Mouse (Mus musculus) C2C12 (cell line): ENCODE measurements around the gene Tada1. TPM values are rescaled to one million over a fixed set of nuclear protein-coding genes. Genes with fewer than 3 reads are reported as not detected.

Experiments
- H3K27me3 ChIP-seq: one replicate; pipeline ENCODE4 v1.6.1; 2011; ENCODE audit not compliant: control insufficient read depth, insufficient read depth, insufficient read length
- H3K36me3 ChIP-seq: one replicate; pipeline ENCODE4 v1.6.1; 2011; ENCODE audit not compliant: control insufficient read depth, insufficient read depth
- H3K4me3 ChIP-seq: one replicate; pipeline ENCODE4 v1.5.1; 2011; ENCODE audit warnings: mild to moderate bottlenecking, control low read depth; ENCODE audit not compliant: poor library complexity, insufficient read depth, severe bottlenecking
- H3K79me2 ChIP-seq: one replicate; pipeline ENCODE4 v1.6.1; 2011; ENCODE audit not compliant: control insufficient read depth, insufficient read depth
- H3K79me3 ChIP-seq: one replicate; pipeline ENCODE4 v1.6.1; 2011; ENCODE audit warnings: low read depth, control low read depth
- H3ac ChIP-seq: one replicate; pipeline ENCODE3; 2011; ENCODE audit warnings: low read depth; ENCODE audit not compliant: control insufficient read depth, insufficient read length
- CEBPB ChIP-seq: IDR thresholded peaks from one replicate; pipeline ENCODE4 v1.6.1; 2011; ENCODE audit warnings: low read depth, mild to moderate bottlenecking, control low read depth, moderate library complexity
- CTCF ChIP-seq: IDR thresholded peaks from one replicate; pipeline ENCODE4 v1.5.1; 2011; ENCODE audit not compliant: control insufficient read depth, insufficient read depth, insufficient read length
- FOSL1 ChIP-seq: IDR thresholded peaks from one replicate; pipeline ENCODE4 v1.8.0; 2011; ENCODE audit warnings: mild to moderate bottlenecking, low read length; ENCODE audit not compliant: poor library complexity, insufficient read depth, severe bottlenecking
- MAX ChIP-seq: IDR thresholded peaks from one replicate; pipeline ENCODE4 v1.6.1; 2011; ENCODE audit warnings: mild to moderate bottlenecking, control low read depth
- MYOD1 ChIP-seq: IDR thresholded peaks from one replicate; pipeline ENCODE4 v1.6.1; 2011; ENCODE audit warnings: low read depth; ENCODE audit not compliant: control insufficient read depth, insufficient read length
- MYOG ChIP-seq: IDR thresholded peaks from one replicate; pipeline ENCODE4 v1.6.1; 2011; ENCODE audit not compliant: control insufficient read depth, insufficient read length; ENCODE audit errors: extremely low read depth
- USF1 ChIP-seq: IDR thresholded peaks from one replicate; pipeline ENCODE4 v1.6.1; 2011; ENCODE audit warnings: low read depth, mild to moderate bottlenecking, control low read depth, moderate library complexity
- long read RNA-seq, 2 experiments: library from polyadenylated mRNA; unstranded; transcript quantifications; one replicate each; pipeline ENCODE4 v2.0.0; 2019 to 2020
- polyA plus RNA-seq: library from polyadenylated mRNA; unstranded; fragments of >200 nt; fragmentation: generic; extraction: Trizol; gene quantifications from one replicate; pipeline ENCODE4 v1.2.1, GENCODE M21; 2012; ENCODE audit warnings: missing spikeins

The Tada1 gene
- 18.5 TPM for polyA plus RNA-seq
- long read RNA-seq, experiment 1, transcript Tada1-201 (8 exons, 2,215 nt) = major isoform, 35 of 41 reads
- long read RNA-seq, experiment 1, partial matches to known transcripts = 3 of 41 reads
- long read RNA-seq, experiment 1, other reads (novel, unspliced or antisense) = 3 of 41 reads
- long read RNA-seq, experiment 2, transcript Tada1-201 (8 exons, 2,215 nt) = major isoform, 278 of 291 reads
- long read RNA-seq, experiment 2, partial matches to known transcripts = 4 of 291 reads
- long read RNA-seq, experiment 2, other reads (novel, unspliced or antisense) = 9 of 291 reads

- Histone ChIP-seq H3K79me2 (peaks cover 40% of the 10 kb centered on the region), H3K4me3 (peak within 1 kb of the TSS; percentile 75), H3ac (peak within 1 kb of the TSS; percentile 87), H3K27me3 (no peaks in the 10 kb centered on the region), H3K36me3 (peaks cover 11% of the 10 kb centered on the region), H3K79me3 (peaks cover 26% of the 10 kb centered on the region)
- no peak for TF ChIP-seq CTCF
- no peak for TF ChIP-seq MYOG
- TF ChIP-seq USF1 = peak; percentile 88
- TF ChIP-seq CEBPB = no peak
- no peak for TF ChIP-seq FOSL1
- peak; percentile 80 for TF ChIP-seq MAX
- no peak for TF ChIP-seq MYOD1
Measured at GRCm38 (mm10) chr1:166379013-166379629, at the start of gene Tada1. TSS of gene Tada1 (plus strand) at chr1:166379097.

GRCm38 (mm10) chr1:166330752-166331151 lies 48.1 kb upstream of the Tada1 start:
- Histone ChIP-seq H3K79me2 (no peaks in the 10 kb centered on the region), H3K36me3 (no peaks in the 10 kb centered on the region), H3ac (no peak overlapping the region), H3K4me3 (no peak overlapping the region), H3K79me3 (no peaks in the 10 kb centered on the region), H3K27me3 (no peaks in the 10 kb centered on the region)
- no peak for TF ChIP-seq MYOD1
- TF ChIP-seq MYOG = no peak
- TF ChIP-seq MAX = no peak
- no peak for TF ChIP-seq FOSL1
- no peak for TF ChIP-seq CTCF
- TF ChIP-seq USF1 = no peak
- TF ChIP-seq CEBPB = no peak

GRCm38 (mm10) chr1:166339110-166339509 lies 39.8 kb upstream of the Tada1 start:
- TF ChIP-seq CTCF = no peak
- TF ChIP-seq MYOD1 = no peak
- peak; percentile 43 for TF ChIP-seq CEBPB

GRCm38 (mm10) chr1:166342060-166342459 lies 36.8 kb upstream of the Tada1 start:
- Histone ChIP-seq H3K79me2 (no peaks in the 10 kb centered on the region), H3K27me3 (no peaks in the 10 kb centered on the region), H3K36me3 (no peaks in the 10 kb centered on the region), H3K4me3 (no peak overlapping the region), H3K79me3 (no peaks in the 10 kb centered on the region), H3ac (no peak overlapping the region)
- TF ChIP-seq FOSL1 (no peak), MYOD1 (peak; percentile 60)

More at GRCm38 (mm10) chr1:166339110-166339509, 39.8 kb upstream of the Tada1 start:
- Histone ChIP-seq H3ac (no peak overlapping the region), H3K36me3 (no peaks in the 10 kb centered on the region), H3K4me3 (no peak overlapping the region), H3K79me2 (no peaks in the 10 kb centered on the region), H3K79me3 (no peaks in the 10 kb centered on the region), H3K27me3 (no peaks in the 10 kb centered on the region)

- H3K79me2 ChIP-seq = no peaks in the 10 kb centered on the region
- H3K36me3 ChIP-seq = no peaks in the 10 kb centered on the region
- no peaks in the 10 kb centered on the region for H3K27me3 ChIP-seq
Measured at GRCm38 (mm10) chr1:166342539-166342938, 36.4 kb upstream of the Tada1 start.

GRCm38 (mm10) chr1:166343586-166343985 lies 35.3 kb upstream of the Tada1 start:
- Histone ChIP-seq H3K79me3 (no peaks in the 10 kb centered on the region), H3K27me3 (no peaks in the 10 kb centered on the region), H3ac (no peak overlapping the region), H3K79me2 (no peaks in the 10 kb centered on the region), H3K4me3 (no peak overlapping the region), H3K36me3 (no peaks in the 10 kb centered on the region)
- TF ChIP-seq CTCF = no peak
- TF ChIP-seq CEBPB = no peak
- TF ChIP-seq MYOD1 = peak; percentile 93

More at GRCm38 (mm10) chr1:166342539-166342938, 36.4 kb upstream of the Tada1 start:
- Histone ChIP-seq H3ac (no peak overlapping the region), H3K79me3 (no peaks in the 10 kb centered on the region), H3K4me3 (no peak overlapping the region)
- TF ChIP-seq FOSL1 (no peak), MYOD1 (no peak), USF1 (no peak), CTCF (no peak), MAX (no peak), MYOG (no peak), CEBPB (no peak)
